Mouse (Mus musculus) neural tube, embryonic 11.5 days (tissue): ENCODE results near the gene Pip4k2c. TPM values are rescaled to one million over a fixed set of nuclear protein-coding genes. Genes with fewer than 3 reads are reported as not detected.

Source experiments
- ATAC-seq: fragments of 200-750 bp; cut with Nextera tagmentation; 2 replicates; pipeline ENCODE4 v1.8.0; 2017; ENCODE audit warnings: moderate number of reproducible peaks, mild to moderate bottlenecking, moderate TSS enrichment, moderate library complexity; ENCODE audit not compliant: insufficient read depth, low FRiP score, low TSS enrichment
- DNase-seq: peaks from one replicate; pipeline ENCODE4 v3.0.0-alpha.2; 2015; ENCODE audit warnings: low spot score
- H3K27ac ChIP-seq: fragments of 300-500 bp; sonication (generic); 2 replicates; pipeline ENCODE4 v1.5.1; 2014; ENCODE audit warnings: low read depth, mild to moderate bottlenecking, low read length
- H3K27me3 ChIP-seq: fragments of 300-500 bp; sonication (generic); 2 replicates; pipeline ENCODE4 v1.6.1; 2014; ENCODE audit warnings: mild to moderate bottlenecking, low read length, mixed read lengths; ENCODE audit not compliant: control insufficient read depth, insufficient read depth
- H3K36me3 ChIP-seq: fragments of 300-500 bp; sonication (generic); 2 replicates; pipeline ENCODE4 v1.6.1; 2014; ENCODE audit warnings: mild to moderate bottlenecking, low read length, moderate library complexity, mixed read lengths; ENCODE audit not compliant: control insufficient read depth, insufficient read depth
- H3K4me1 ChIP-seq: fragments of 300-500 bp; sonication (generic); 2 replicates; pipeline ENCODE4 v1.6.1; 2014; ENCODE audit warnings: low read length, mixed read lengths; ENCODE audit not compliant: control insufficient read depth, insufficient read depth
- H3K4me2 ChIP-seq: fragments of 300-500 bp; sonication (generic); 2 replicates; pipeline ENCODE4 v1.6.1; 2014; ENCODE audit warnings: low read depth, mild to moderate bottlenecking, moderate library complexity
- H3K4me3 ChIP-seq: fragments of 300-500 bp; sonication (generic); 2 replicates; pipeline ENCODE4 v1.5.1; 2014; ENCODE audit warnings: low read depth, low read length
- H3K9ac ChIP-seq: fragments of 300-500 bp; sonication (generic); 2 replicates; pipeline ENCODE4 v1.6.1; 2014; ENCODE audit warnings: mild to moderate bottlenecking, low read length
- H3K9me3 ChIP-seq: fragments of 300-500 bp; sonication (generic); 2 replicates; pipeline ENCODE4 v1.6.1; 2016; ENCODE audit warnings: low read length; ENCODE audit not compliant: control insufficient read depth
- whole genome bisulfite sequencing: fragments of 180-500 bp; shearing (Covaris S2); extraction: QIAGEN DNeasy Blood & Tissue Kit; methylation state at CpG from one replicate; pipeline ENCODE4 v1.1.7; 2014; 5-methylcytosine and 5-hydroxymethylcytosine counted together
- polyA plus RNA-seq: library from polyadenylated mRNA; unstranded; fragments of >200 nt; fragmentation: Nextera tagmentation; extraction: Ambion mirVana; gene quantifications from 2 replicates; pipeline ENCODE4 v1.2.1, GENCODE M21; 2014

Gene Pip4k2c
- polyA plus RNA-seq, 1 experiment from 2014 or later, result 16.4 TPM

DNA sequence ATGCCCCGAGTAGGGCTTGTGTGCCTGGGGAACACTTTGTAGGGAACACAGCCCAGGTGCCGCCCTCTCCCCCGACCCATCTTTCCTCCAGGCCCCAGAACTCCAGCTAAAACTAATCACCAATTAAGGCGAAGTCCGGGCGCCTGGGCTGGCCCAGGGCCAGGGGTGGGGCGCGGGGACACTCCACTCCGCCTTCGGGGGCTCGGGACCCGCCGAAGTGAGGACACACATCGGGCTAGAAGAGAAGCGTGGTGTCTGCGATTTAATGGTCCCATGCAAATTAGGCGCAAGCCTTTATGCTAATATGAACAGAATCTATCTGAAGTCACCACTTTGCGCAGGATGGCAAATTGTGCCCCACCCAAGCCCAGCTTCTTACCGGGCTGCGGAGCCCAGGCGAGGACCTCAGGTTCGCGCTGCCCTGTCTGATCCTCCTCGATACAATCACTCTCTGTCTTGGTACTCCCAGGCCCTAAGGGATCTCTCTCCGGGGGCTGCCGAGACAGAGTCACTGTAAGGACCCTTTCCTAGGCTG lies 22.2 kb downstream of the Pip4k2c start:
- WGBS, result under 1% methylated on average over 26 of the region's 26 CpGs
- DNase-seq, result peak; percentile 52

GRCm38 (mm10) chr10:127188465-127189115 lies 22.8 kb downstream of the Pip4k2c start:
- Histone ChIP-seq H3K27me3 (no peaks in the 10 kb centered on the region), H3K36me3 (peaks cover 17% of the 10 kb centered on the region), H3K4me3 (peak overlapping the region; percentile 79), H3K4me2 (peak overlapping the region; percentile 99), H3K4me1 (peaks cover 14% of the 10 kb centered on the region), H3K9ac (peak overlapping the region; percentile 92), H3K9me3 (no peaks in the 10 kb centered on the region), H3K27ac (peak overlapping the region; percentile 87)
- peak; percentile 79 for ATAC-seq
- peak; percentile 92 for DNase-seq
- WGBS, result under 1% methylated on average over 33 of the region's 46 CpGs

More for the DNA sequence above, 22.2 kb downstream of the Pip4k2c start:
- peaks cover 14% of the 10 kb centered on the region for H3K4me1 ChIP-seq
- peak; percentile 10 for ATAC-seq
- H3K27ac ChIP-seq, result peak overlapping the region; percentile 87
- H3K4me3 ChIP-seq, result peak overlapping the region; percentile 79
- H3K27me3 ChIP-seq, result no peaks in the 10 kb centered on the region
- H3K4me2 ChIP-seq, result peak overlapping the region; percentile 99
- H3K9me3 ChIP-seq, result no peaks in the 10 kb centered on the region
- H3K36me3 ChIP-seq, result peaks cover 17% of the 10 kb centered on the region
- H3K9ac ChIP-seq, result peak overlapping the region; percentile 92

DNA sequence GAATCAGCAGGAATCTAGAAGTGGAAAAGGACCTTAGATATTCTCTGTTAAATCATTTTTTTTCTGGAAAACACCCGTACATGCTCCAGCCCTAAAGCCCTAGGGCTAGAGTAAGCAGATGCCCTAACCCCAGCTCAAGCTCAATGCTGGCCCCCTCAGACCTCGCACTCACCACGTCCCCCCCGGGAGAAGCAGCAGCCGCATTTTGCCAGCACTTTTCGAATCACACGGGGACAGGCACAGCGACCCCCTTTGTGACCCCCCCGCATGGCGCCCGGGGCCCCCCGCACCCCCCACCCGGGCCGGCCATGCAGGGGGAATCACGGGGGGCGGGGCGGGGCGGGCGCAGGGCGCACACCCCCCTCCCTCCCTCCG lies 23.3 kb downstream of the Pip4k2c start:
- no peak for ATAC-seq

GRCm38 (mm10) chr10:127187371-127188078 lies 23.9 kb downstream of the Pip4k2c start:
- 28% methylated on average over 10 of the region's 10 CpGs for WGBS

More for the DNA sequence above, 23.3 kb downstream of the Pip4k2c start:
- peaks cover 14% of the 10 kb centered on the region for H3K4me1 ChIP-seq
- H3K4me3 ChIP-seq, result peak overlapping the region; percentile 79
- H3K9me3 ChIP-seq, result no peaks in the 10 kb centered on the region
- H3K4me2 ChIP-seq, result peak overlapping the region; percentile 99
- DNase-seq, result no peak
- peak overlapping the region; percentile 92 for H3K9ac ChIP-seq
- H3K27me3 ChIP-seq, result no peaks in the 10 kb centered on the region
- under 1% methylated on average over 17 of the region's 21 CpGs for WGBS
- peaks cover 16% of the 10 kb centered on the region for H3K36me3 ChIP-seq
- peak overlapping the region; percentile 87 for H3K27ac ChIP-seq

DNA sequence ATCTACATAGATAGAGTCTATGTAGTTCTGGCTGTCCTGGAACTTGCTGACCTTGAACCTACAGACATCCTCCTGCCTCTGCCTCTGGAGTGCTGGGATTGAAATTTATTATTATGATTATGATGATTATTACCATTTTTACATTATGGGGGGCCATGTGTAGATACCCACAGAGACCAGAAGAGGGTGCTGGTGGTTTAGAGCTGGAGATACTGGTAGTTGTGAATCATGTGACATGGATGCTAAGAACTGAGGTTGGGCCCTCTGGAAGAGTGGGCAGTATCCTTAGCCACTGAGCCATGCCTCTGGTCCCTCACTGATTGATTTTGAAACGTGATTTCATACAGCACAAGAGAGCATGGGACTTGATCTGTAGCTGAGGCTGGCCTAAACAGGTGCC lies 24.9 kb downstream of the Pip4k2c start:
- H3K4me2 ChIP-seq, result no peak overlapping the region
- H3K9me3 ChIP-seq, result no peaks in the 10 kb centered on the region
- H3K36me3 ChIP-seq, result peaks cover 7% of the 10 kb centered on the region; the same call in 1 of the 2 replicates
- ATAC-seq (no peak), DNase-seq (no peak)
- 86% methylated on average over 1 of the region's 1 CpGs for WGBS
- no peak overlapping the region for H3K4me3 ChIP-seq
- H3K4me1 ChIP-seq, result peaks cover 14% of the 10 kb centered on the region
- peaks cover under 1% of the 10 kb centered on the region; the same call in 1 of the 2 replicates for H3K27me3 ChIP-seq
- H3K27ac ChIP-seq, result no peak overlapping the region
- no peak overlapping the region for H3K9ac ChIP-seq

More at GRCm38 (mm10) chr10:127187371-127188078, 23.9 kb downstream of the Pip4k2c start:
- Histone ChIP-seq H3K4me3 (peak overlapping the region; percentile 79), H3K4me1 (peaks cover 14% of the 10 kb centered on the region), H3K9ac (peak overlapping the region; percentile 92), H3K9me3 (no peaks in the 10 kb centered on the region), H3K27ac (peak overlapping the region; percentile 87; the same call in 1 of the 2 replicates), H3K27me3 (no peaks in the 10 kb centered on the region), H3K36me3 (peaks cover 11% of the 10 kb centered on the region), H3K4me2 (peak overlapping the region; percentile 99)
- DNase-seq (no peak), ATAC-seq (no peak)

- no peak overlapping the region for H3K4me3 ChIP-seq
- peaks cover 14% of the 10 kb centered on the region for H3K4me1 ChIP-seq
- no peak overlapping the region for H3K27ac ChIP-seq
- H3K4me2 ChIP-seq, result no peak overlapping the region
- peaks cover 5% of the 10 kb centered on the region; the same call in 1 of the 2 replicates for H3K36me3 ChIP-seq
- H3K9ac ChIP-seq, result no peak overlapping the region
- H3K9me3 ChIP-seq, result no peaks in the 10 kb centered on the region
- ATAC-seq (no peak), DNase-seq (no peak)
- WGBS, result 84% methylated on average over 15 of the region's 15 CpGs
- H3K27me3 ChIP-seq, result peaks cover 8% of the 10 kb centered on the region
Measured at GRCm38 (mm10) chr10:127185506-127185905, 25.9 kb downstream of the Pip4k2c start.

- DNase-seq (no peak), ATAC-seq (no peak)
- H3K4me3 ChIP-seq, result no peak overlapping the region
- no peaks in the 10 kb centered on the region for H3K9me3 ChIP-seq
- H3K27me3 ChIP-seq, result peaks cover 12% of the 10 kb centered on the region
- H3K27ac ChIP-seq, result no peak overlapping the region
- H3K9ac ChIP-seq, result no peak overlapping the region
- 80% methylated on average over 9 of the region's 9 CpGs for WGBS
- H3K36me3 ChIP-seq, result peaks cover 5% of the 10 kb centered on the region; the same call in 1 of the 2 replicates
- H3K4me2 ChIP-seq, result no peak overlapping the region
- H3K4me1 ChIP-seq, result peaks cover 14% of the 10 kb centered on the region
Measured at GRCm38 (mm10) chr10:127185101-127185500, 26.3 kb downstream of the Pip4k2c start.

DNA sequence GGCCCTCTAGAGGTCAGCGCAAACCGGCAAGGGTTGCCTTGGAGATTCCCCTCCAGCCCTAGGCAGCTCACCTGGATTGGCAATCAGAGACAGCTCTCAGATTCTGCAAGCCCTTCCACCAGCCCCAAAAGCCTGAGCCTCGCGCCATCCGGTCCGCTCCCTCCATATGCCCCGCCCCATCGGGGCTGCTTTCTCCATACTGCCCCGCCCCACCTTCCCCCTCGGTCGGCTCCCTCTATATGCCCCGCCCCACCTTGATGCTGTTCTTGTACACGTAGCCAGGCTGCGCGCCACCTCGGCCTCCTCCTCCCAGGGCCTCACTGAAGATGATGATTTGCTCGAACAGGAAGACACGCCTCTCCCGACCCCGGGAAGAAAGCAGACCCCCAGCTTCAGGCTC lies 27.6 kb downstream of the Pip4k2c start:
- Histone ChIP-seq H3K4me1 (peaks cover 6% of the 10 kb centered on the region; the same call in 1 of the 2 replicates), H3K4me2 (peak overlapping the region; percentile 23), H3K9me3 (no peaks in the 10 kb centered on the region), H3K27me3 (peaks cover 26% of the 10 kb centered on the region), H3K36me3 (peaks cover 5% of the 10 kb centered on the region; the same call in 1 of the 2 replicates), H3K4me3 (no peak overlapping the region), H3K9ac (no peak overlapping the region), H3K27ac (no peak overlapping the region)
- ATAC-seq (no peak), DNase-seq (no peak)
- WGBS, result 12% methylated on average over 20 of the region's 20 CpGs
